Comparison of ENCODE assay signal across 9 mouse cellular contexts in genomic region chr14:8044330-8044729, GRCm38 (mm10). TPM values are rescaled to one million over a fixed set of nuclear protein-coding genes. Genes with fewer than 3 reads are reported as not detected.
A peak's percentile ranks its signal among the peaks of the same experiment; 100 is the strongest.
DNase-seq lines count a peak whose midpoint lies in the region.
"Had no signal": no experiment of that assay in that cellular context is flagged by ENCODE, and none has a peak within 500 bp of the region (broad histone marks: within the 10 kb centered on the region; RNA-seq: fewer than 3 reads in every experiment).

No protein-coding gene starts in this region.

- H3K27ac ChIP-seq in heart, embryonic 10.5 days: no peak overlapping the region
- H3K27ac ChIP-seq: neural tube, embryonic 12.5 days had no signal

- H3K4me1 ChIP-seq in heart, embryonic 10.5 days: no peaks in the 10 kb centered on the region
- H3K4me1 ChIP-seq: neural tube, embryonic 12.5 days had no signal

- no peak overlapping the region for H3K4me3 ChIP-seq in heart, embryonic 10.5 days
- H3K4me3 ChIP-seq: neural tube, embryonic 12.5 days had no signal

- DNase-seq in heart, embryonic 10.5 days (ENCODE audit: low spot score): peak; percentile 61
- DNase-seq in heart, postnatal 4 days: no peak
- DNase-seq in right cerebral cortex, postnatal 14 days: peak; percentile 47
- DNase-seq in right cerebral cortex, adult 18-20 months: no peak
- peak; percentile 59 for DNase-seq in adipocyte (ENCODE audit: low spot score)
- DNase-seq in lung, postnatal 10 days: peak; percentile 17
- no peak for DNase-seq in adrenal gland, postnatal 4 days (ENCODE audit: low spot score in 2 of 2)
- no peak for DNase-seq in heart, adult 9 months (ENCODE audit: low spot score in 2 of 2)

- H3K9me3 ChIP-seq in heart, embryonic 10.5 days: no peaks in the 10 kb centered on the region
- H3K9me3 ChIP-seq: neural tube, embryonic 12.5 days had no signal

- peaks cover 19% of the 10 kb centered on the region; the same call in 1 of the 2 replicates for H3K36me3 ChIP-seq in heart, embryonic 10.5 days

- H3K27me3 ChIP-seq in heart, embryonic 10.5 days (ENCODE audit: insufficient read depth, poor library complexity, severe bottlenecking): no peaks in the 10 kb centered on the region
- H3K27me3 ChIP-seq: neural tube, embryonic 12.5 days had no signal

- WGBS in heart, embryonic 10.5 days: 64% methylated on average over 8 of the region's 8 CpGs

RNA-seq across cellular contexts. Expression of gene Rpp14, which starts 35.8 kb away (rescaled TPM):
- polyA plus RNA-seq in heart, embryonic 10.5 days (2016; fragmentation: Nextera tagmentation; extraction: Ambion mirVana): 40.9 and 43.5 TPM in 2 replicates
- total RNA-seq in heart, postnatal 4 days (2021): 10 to 100 TPM; 21.9 to 22.3 TPM
- total RNA-seq in adrenal gland, postnatal 4 days (2021): 10 to 100 TPM; 25.8 to 37.4 TPM

RNA-seq across cellular contexts. Expression of gene Abhd6, which starts 41.6 kb away (rescaled TPM):
- polyA plus RNA-seq in heart, embryonic 10.5 days (2016; fragmentation: Nextera tagmentation; extraction: Ambion mirVana): 9.2 and 16.0 TPM in 2 replicates
- total RNA-seq in heart, postnatal 4 days (2021): 1 to 10 TPM; 5.1 to 5.8 TPM
- 10 to 100 TPM; 42.3 to 47.3 TPM for total RNA-seq in adrenal gland, postnatal 4 days (2021)

RNA-seq across cellular contexts. Expression of gene Dnase1l3, which starts 50.0 kb away (rescaled TPM):
- not detected in 2 replicates for polyA plus RNA-seq in heart, embryonic 10.5 days (2016; fragmentation: Nextera tagmentation; extraction: Ambion mirVana)
- total RNA-seq in heart, postnatal 4 days (2021): not detected
- total RNA-seq in adrenal gland, postnatal 4 days (2021): 1 to 10 TPM in 1 of 2 experiments, under 1 TPM in 1; 0.31 to 2.5 TPM

RNA-seq across cellular contexts. Expression of gene Pxk, which starts 53.7 kb away (rescaled TPM):
- polyA plus RNA-seq in heart, embryonic 10.5 days (2016; fragmentation: Nextera tagmentation; extraction: Ambion mirVana): 23.1 and 24.1 TPM in 2 replicates
- 10 to 100 TPM; 20.9 to 21.0 TPM for total RNA-seq in heart, postnatal 4 days (2021)
- 10 to 100 TPM; 33.2 to 37.1 TPM for total RNA-seq in adrenal gland, postnatal 4 days (2021)

Comparison
In these comparisons a context has a peak if more than half of its experiments do, and no peak if none do; other contexts are left out.
1. DNase-seq: peak in heart, embryonic 10.5 days (single experiment), right cerebral cortex, postnatal 14 days (single experiment), adipocyte (single experiment) and lung, postnatal 10 days (single experiment); none in heart, postnatal 4 days (single experiment), right cerebral cortex, adult 18-20 months (single experiment), adrenal gland, postnatal 4 days (0 of 2) and heart, adult 9 months (0 of 2).
2. RNA of gene Abhd6, which starts 41.6 kb away (total RNA-seq): 42.3 to 47.3 TPM in adrenal gland, postnatal 4 days; 5.1 to 5.8 TPM in heart, postnatal 4 days; every median in the first group is over 4 times any median in the second.